Mouse (Mus musculus): Measurements from ENCODE around the gene Slc17a8.

Slc17a8 gene

GRCm38 (mm10) chr10:89531194-89531634, 89.8 kb downstream of the Slc17a8 start:
- no peak for DNase-seq (ENCODE audit: low read depth, low spot score)

- no peak for DNase-seq (ENCODE audit: low read depth, low spot score)
Observed at GRCm38 (mm10) chr10:89527054-89527453, 94.0 kb downstream of the Slc17a8 start.

GRCm38 (mm10) chr10:89525823-89526222, 95.2 kb downstream of the Slc17a8 start:
- no peak for DNase-seq (ENCODE audit: low read depth, low spot score)

Measured in A20 (cell line).